Mouse (Mus musculus) frontal cortex, postnatal 25 days (tissue): Measurements from ENCODE around the gene Nxf1.
A peak's percentile ranks its signal among the peaks of the same experiment; 100 is the strongest.
"Not testable (repeated sequence)": the region's sequence is repeated elsewhere in the genome, so short reads cannot be mapped to it uniquely, and the experiment has no call there.

Source experiments
- DNase-seq, 2 experiments: peaks; one replicate each; pipeline ENCODE4 v3.0.0; 2022; ENCODE audit warnings: low spot score in 2 of 2

The Nxf1 gene

GRCm38 (mm10) chr19:8756635-8757387 lies at the start of gene Nxf1:
Gene Nxf1, plus strand, starts transcription at chr19:8757073.
- DNase-seq = peak; percentile 81 to 85

- DNase-seq = no peak
These were observed 47.9 kb upstream of the Nxf1 start for GRCm38 (mm10) chr19:8708954-8709353.

GRCm38 (mm10) chr19:8710057-8710456 lies 46.8 kb upstream of the Nxf1 start:
- DNase-seq = no peak

GRCm38 (mm10) chr19:8711506-8711905 lies 45.4 kb upstream of the Nxf1 start:
- no peak for DNase-seq

GRCm38 (mm10) chr19:8711949-8712869 lies 44.7 kb upstream of the Nxf1 start:
- no peak for DNase-seq

GRCm38 (mm10) chr19:8712870-8713305 lies 44.0 kb upstream of the Nxf1 start:
- peak; percentile 23 to 49 for DNase-seq

GRCm38 (mm10) chr19:8713306-8713996 lies 43.4 kb upstream of the Nxf1 start:
- DNase-seq = peak; percentile 89 to 94

GRCm38 (mm10) chr19:8713997-8714652 lies 42.7 kb upstream of the Nxf1 start:
- DNase-seq = no peak

- DNase-seq = no peak
These were observed 42.0 kb upstream of the Nxf1 start for GRCm38 (mm10) chr19:8714653-8715481.

- DNase-seq = no peak
These were observed 40.8 kb upstream of the Nxf1 start for GRCm38 (mm10) chr19:8715868-8716766.

GRCm38 (mm10) chr19:8716767-8717475 lies 40.0 kb upstream of the Nxf1 start:
- no peak for DNase-seq

- DNase-seq = no peak
These were observed 38.5 kb upstream of the Nxf1 start for GRCm38 (mm10) chr19:8718357-8718756.

GRCm38 (mm10) chr19:8719037-8719436 lies 37.8 kb upstream of the Nxf1 start:
- DNase-seq = not testable (repeated sequence)

- DNase-seq = no peak
These were observed 35.5 kb upstream of the Nxf1 start for GRCm38 (mm10) chr19:8721378-8721777.

- no peak for DNase-seq
These were observed 34.9 kb upstream of the Nxf1 start for GRCm38 (mm10) chr19:8722021-8722420.

GRCm38 (mm10) chr19:8722559-8722906 lies 34.3 kb upstream of the Nxf1 start:
- DNase-seq = no peak

- peak; percentile 89 to 96 for DNase-seq
These were observed 33.8 kb upstream of the Nxf1 start, which contains the start of gene Slc3a2 for GRCm38 (mm10) chr19:8722907-8723573. Gene Slc3a2, minus strand, starts transcription at chr19:8723369.

GRCm38 (mm10) chr19:8723574-8724346 lies 33.1 kb upstream of the Nxf1 start:
- DNase-seq = no peak
